Mouse (Mus musculus) layer of hippocampus, adult 11-12 months (tissue): Measurements from ENCODE around the gene Mycbp.

Experiments
- DNase-seq: peaks from one replicate; pipeline ENCODE4 v3.0.0; 2022; ENCODE audit warnings: low spot score

The Mycbp gene

GRCm38 (mm10) chr4:123904333-123905125 is at the start of gene Mycbp:
Gene Mycbp (plus strand): TSS chr4:123904832.
- peak; percentile 98 for DNase-seq

- no peak for DNase-seq
Observed at GRCm38 (mm10) chr4:123856888-123857287, 47.7 kb upstream of the Mycbp start.

GRCm38 (mm10) chr4:123858090-123858489 is 46.5 kb upstream of the Mycbp start:
- no peak for DNase-seq

- DNase-seq = no peak
Observed at GRCm38 (mm10) chr4:123859379-123859778, 45.3 kb upstream of the Mycbp start, which contains the start of gene 4933427I04Rik. Gene 4933427I04Rik (plus strand): TSS chr4:123859679.

- no peak for DNase-seq
Observed at GRCm38 (mm10) chr4:123859803-123860202, 44.8 kb upstream of the Mycbp start.

GRCm38 (mm10) chr4:123860621-123861020 is 44.0 kb upstream of the Mycbp start:
- no peak for DNase-seq

GRCm38 (mm10) chr4:123893726-123894125 is 10.9 kb upstream of the Mycbp start:
- no peak for DNase-seq

GRCm38 (mm10) chr4:123894295-123894694 is 10.3 kb upstream of the Mycbp start:
- DNase-seq = no peak

- DNase-seq = peak; percentile 34
Observed at GRCm38 (mm10) chr4:123898696-123899095, 5.9 kb upstream of the Mycbp start.

GRCm38 (mm10) chr4:123903432-123903831 is 1.2 kb upstream of the Mycbp start:
- DNase-seq = no peak

GRCm38 (mm10) chr4:123905126-123905668 is 565 bp downstream of the Mycbp start:
- no peak for DNase-seq

- no peak for DNase-seq
Observed at GRCm38 (mm10) chr4:123911503-123911902, 6.9 kb downstream of the Mycbp start.

GRCm38 (mm10) chr4:123912431-123912830 is 7.8 kb downstream of the Mycbp start:
- DNase-seq = no peak

- DNase-seq = peak; percentile 100
Observed at GRCm38 (mm10) chr4:123916748-123917547, 12.3 kb downstream of the Mycbp start, which contains the start of gene Rragc. Gene Rragc (plus strand): TSS chr4:123917446.

GRCm38 (mm10) chr4:123917548-123918140 is 13.0 kb downstream of the Mycbp start, which contains the start of gene 4930535I16Rik:
Gene 4930535I16Rik (minus strand): TSS chr4:123918022.
- DNase-seq = no peak

- no peak for DNase-seq
Observed at GRCm38 (mm10) chr4:123918851-123919250, 14.2 kb downstream of the Mycbp start.

GRCm38 (mm10) chr4:123921055-123921565 is 16.5 kb downstream of the Mycbp start:
- no peak for DNase-seq

GRCm38 (mm10) chr4:123927961-123928360 is 23.3 kb downstream of the Mycbp start:
- DNase-seq = no peak

- no peak for DNase-seq
Observed at GRCm38 (mm10) chr4:123929994-123930393, 25.4 kb downstream of the Mycbp start.

- peak; percentile 26 for DNase-seq
Observed at GRCm38 (mm10) chr4:123934306-123934705, 29.7 kb downstream of the Mycbp start.

GRCm38 (mm10) chr4:123936059-123936458 is 31.4 kb downstream of the Mycbp start:
- no peak for DNase-seq

- DNase-seq = peak; percentile 83
Observed at GRCm38 (mm10) chr4:123939838-123940237, 35.2 kb downstream of the Mycbp start.
